Mouse (Mus musculus): ENCODE data around the gene Slc25a28.

- TF ChIP-seq CTCF (IDR thresholded peaks at IDR 0.05; ENCODE audit: borderline replicate concordance, extremely low read depth, insufficient read depth, insufficient read length) (no peak), POLR2A (IDR thresholded peaks at IDR 0.05; ENCODE audit: borderline replicate concordance, extremely low read depth, insufficient read depth, insufficient read length, poor library complexity, severe bottlenecking) (no peak)
These were observed 6.9 kb upstream of the Slc25a28 start for GRCm38 (mm10) chr19:43681541-43681940.

Data from brain, embryonic 14.5 days (tissue).